Mouse (Mus musculus) stomach, embryonic 14.5 days (tissue): ENCODE measurements around the gene Plxnc1. TPM values are rescaled to one million over a fixed set of nuclear protein-coding genes. Genes with fewer than 3 reads are reported as not detected.

Source experiments
- ATAC-seq: fragments of 200-750 bp; cut with Nextera tagmentation; 2 replicates; pipeline ENCODE4 v1.8.0; 2017; ENCODE audit warnings: low read depth, moderate TSS enrichment; ENCODE audit not compliant: insufficient number of reproducible peaks, insufficient read depth, low FRiP score
- H3K27ac ChIP-seq: fragments of 300-500 bp; sonication (generic); 2 replicates; pipeline ENCODE4 v1.5.1; 2014; ENCODE audit warnings: mild to moderate bottlenecking, low read length, moderate library complexity, mixed read lengths
- H3K27me3 ChIP-seq: fragments of 300-500 bp; sonication (generic); 2 replicates; pipeline ENCODE4 v1.6.1; 2014; ENCODE audit warnings: low read length, control low read depth, mixed read lengths; ENCODE audit not compliant: control insufficient read depth, insufficient read depth
- H3K36me3 ChIP-seq: fragments of 300-500 bp; sonication (generic); 2 replicates; pipeline ENCODE4 v1.6.1; 2014; ENCODE audit warnings: mild to moderate bottlenecking, control low read depth, low read length, moderate library complexity, mixed read lengths; ENCODE audit not compliant: control insufficient read depth, insufficient read depth
- H3K4me1 ChIP-seq: fragments of 300-500 bp; sonication (generic); 2 replicates; pipeline ENCODE4 v1.6.1; 2014; ENCODE audit warnings: low read length, control low read depth, mixed read lengths; ENCODE audit not compliant: control insufficient read depth, insufficient read depth
- H3K4me2 ChIP-seq: fragments of 300-500 bp; sonication (generic); replicated peaks from 2 replicates; pipeline ENCODE4 v1.6.1; 2014; ENCODE audit warnings: low read depth, low read length, control low read depth
- H3K4me3 ChIP-seq: fragments of 300-500 bp; sonication (generic); 2 replicates; pipeline ENCODE4 v1.5.1; 2014; ENCODE audit warnings: low read depth, low read length, control low read depth
- H3K9ac ChIP-seq: fragments of 300-500 bp; sonication (generic); replicated peaks from 2 replicates; pipeline ENCODE4 v1.6.1; 2014; ENCODE audit warnings: low read depth, mild to moderate bottlenecking, control low read depth, low read length, moderate library complexity, mixed read lengths
- H3K9me3 ChIP-seq: fragments of 300-500 bp; sonication (generic); 2 replicates; pipeline ENCODE4 v1.6.1; 2016; ENCODE audit warnings: low read depth, low read length, control low read depth; ENCODE audit not compliant: control insufficient read depth
- WGBS: fragments of 180-500 bp; shearing (Covaris S2); extraction: QIAGEN DNeasy Blood & Tissue Kit; methylation state at CpG from one replicate; pipeline ENCODE4 v1.1.7; 2014; 5-methylcytosine and 5-hydroxymethylcytosine counted together
- polyA plus RNA-seq: library from polyadenylated mRNA; unstranded; fragments of >200 nt; fragmentation: Nextera tagmentation; extraction: Ambion mirVana; gene quantifications from 2 replicates; pipeline ENCODE4 v1.2.1, GENCODE M21; 2014

Plxnc1 gene
- polyA plus RNA-seq, 1 experiment from 2014 or later = 2.3 TPM

DNA sequence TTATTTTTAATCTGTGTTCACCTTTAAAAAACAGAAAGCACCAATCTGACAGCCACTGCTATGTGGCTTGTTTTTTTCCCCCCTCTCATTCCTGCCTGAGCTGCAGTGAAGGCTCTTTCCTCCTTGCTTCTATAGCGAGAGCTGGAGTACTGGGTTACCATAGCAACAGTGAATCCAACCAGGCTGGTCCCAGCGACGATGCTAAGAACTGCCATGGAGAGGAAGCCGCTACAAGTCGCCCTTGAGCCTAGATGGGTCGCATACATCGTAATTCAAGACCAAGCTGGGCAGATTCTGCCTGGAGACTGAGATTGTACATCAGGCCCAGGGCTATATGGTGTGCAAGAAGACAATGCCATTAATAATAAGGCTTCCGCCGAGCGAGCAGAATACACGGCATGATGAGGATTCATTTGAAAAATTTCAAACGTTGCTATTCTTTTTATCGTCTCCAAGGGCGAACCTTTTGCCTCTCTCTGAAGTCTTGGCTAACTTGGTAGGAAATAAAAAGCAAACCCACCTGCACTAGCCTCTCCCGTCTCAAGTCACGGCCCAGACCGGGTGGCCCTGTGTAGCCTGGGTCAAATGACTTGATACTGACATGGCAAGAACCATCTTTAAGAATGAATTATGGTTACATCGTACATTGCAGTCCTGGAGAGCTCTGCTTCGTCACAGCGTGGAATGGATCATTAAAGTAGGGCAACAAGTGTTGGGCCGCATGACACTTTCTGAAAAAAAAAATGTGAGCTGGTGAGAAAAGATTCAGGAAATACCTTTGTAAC, 38.8 kb downstream of the Plxnc1 start:
- Histone ChIP-seq H3K9me3 (no peaks in the 10 kb centered on the region), H3K36me3 (no peaks in the 10 kb centered on the region), H3K4me2 (no peak overlapping the region), H3K27me3 (no peaks in the 10 kb centered on the region), H3K9ac (no peak overlapping the region), H3K4me1 (no peaks in the 10 kb centered on the region), H3K4me3 (no peak overlapping the region), H3K27ac (no peak overlapping the region)
- WGBS = 29% methylated on average over 21 of the region's 21 CpGs
- no peak for ATAC-seq

DNA sequence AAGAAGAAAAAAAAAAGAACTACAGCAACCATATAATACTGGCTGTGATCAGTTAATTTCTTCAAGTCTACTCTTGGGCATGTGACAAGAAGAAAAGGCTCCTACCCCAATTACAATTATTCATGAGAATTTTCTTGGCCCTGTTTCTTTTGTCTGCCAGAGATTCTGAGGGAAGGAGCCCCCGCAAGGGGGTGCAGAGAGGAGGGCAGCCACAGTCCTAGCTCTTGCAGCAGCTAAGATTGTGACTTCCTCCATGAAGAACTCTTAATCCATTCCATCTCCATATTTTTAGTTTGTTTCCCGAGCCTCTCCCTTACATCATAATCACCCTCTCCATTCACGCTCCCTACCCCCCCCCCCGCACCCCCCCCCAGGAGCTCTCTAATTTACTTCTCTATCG, 39.4 kb downstream of the Plxnc1 start:
- Histone ChIP-seq H3K36me3 (no peaks in the 10 kb centered on the region), H3K4me1 (no peaks in the 10 kb centered on the region), H3K9ac (no peak overlapping the region), H3K4me3 (no peak overlapping the region), H3K27me3 (no peaks in the 10 kb centered on the region), H3K27ac (no peak overlapping the region), H3K4me2 (no peak overlapping the region), H3K9me3 (no peaks in the 10 kb centered on the region)
- ATAC-seq = no peak
- 58% methylated on average over 3 of the region's 5 CpGs for WGBS

GRCm38 (mm10) chr10:94896950-94897349, 47.7 kb downstream of the Plxnc1 start:
- WGBS = 90% methylated on average over 6 of the region's 6 CpGs
- Histone ChIP-seq H3K9ac (no peak overlapping the region), H3K27ac (no peak overlapping the region), H3K36me3 (no peaks in the 10 kb centered on the region), H3K4me1 (no peaks in the 10 kb centered on the region), H3K4me3 (no peak overlapping the region), H3K9me3 (peaks cover 4% of the 10 kb centered on the region; the same call in 1 of the 2 replicates), H3K4me2 (no peak overlapping the region), H3K27me3 (no peaks in the 10 kb centered on the region)
- no peak for ATAC-seq

DNA sequence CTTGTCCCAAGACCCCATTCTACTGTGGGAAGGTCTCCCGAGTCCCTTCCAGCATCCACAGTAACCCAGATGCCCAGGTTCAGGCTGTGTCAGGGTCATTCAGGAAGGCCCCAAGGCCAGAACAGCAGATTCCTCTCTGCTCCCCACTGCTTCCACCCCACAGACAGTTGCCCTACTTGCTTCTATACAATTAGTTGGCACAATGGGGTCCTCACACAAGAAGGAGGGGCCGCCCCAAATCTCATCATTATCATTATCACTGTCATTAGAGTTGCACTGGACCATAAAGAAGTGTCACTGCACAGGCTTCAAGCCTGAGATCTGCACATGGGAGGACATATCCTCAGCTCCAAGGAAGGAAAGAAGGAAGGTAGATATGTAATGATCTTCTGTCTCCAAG, 48.3 kb downstream of the Plxnc1 start:
- no peak for ATAC-seq

DNA sequence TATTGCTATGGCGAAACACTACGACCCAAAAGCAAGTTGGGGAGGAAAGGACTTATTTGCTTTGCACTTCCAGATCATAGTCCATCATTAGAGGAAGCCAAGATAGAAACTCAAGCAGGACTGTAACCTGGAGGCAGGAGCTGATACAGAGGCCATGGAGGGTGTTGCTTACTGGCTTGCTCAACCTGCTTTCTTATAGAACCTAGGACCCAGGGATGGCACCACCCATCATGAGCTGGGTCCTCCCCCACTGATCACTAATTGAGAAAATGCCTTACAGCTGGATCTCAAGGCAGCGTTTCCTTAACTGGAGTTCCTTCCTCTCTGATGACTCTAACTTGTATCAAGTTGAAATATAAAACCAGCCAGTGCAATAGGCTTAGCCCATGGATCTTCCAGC, 48.8 kb downstream of the Plxnc1 start:
- peaks cover 4% of the 10 kb centered on the region; the same call in 1 of the 2 replicates for H3K9me3 ChIP-seq
- no peaks in the 10 kb centered on the region for H3K4me1 ChIP-seq
- no peak overlapping the region for H3K27ac ChIP-seq
- no peak overlapping the region for H3K4me2 ChIP-seq
- H3K27me3 ChIP-seq = no peaks in the 10 kb centered on the region
- 91% methylated on average over 3 of the region's 3 CpGs for WGBS
- no peaks in the 10 kb centered on the region for H3K36me3 ChIP-seq
- no peak for ATAC-seq
- no peak overlapping the region for H3K4me3 ChIP-seq
- H3K9ac ChIP-seq = no peak overlapping the region

More for the DNA sequence above, 48.3 kb downstream of the Plxnc1 start:
- no peaks in the 10 kb centered on the region for H3K36me3 ChIP-seq
- no peaks in the 10 kb centered on the region for H3K4me1 ChIP-seq
- no peak overlapping the region for H3K4me2 ChIP-seq
- 90% methylated on average over 2 of the region's 2 CpGs for WGBS
- H3K27me3 ChIP-seq = no peaks in the 10 kb centered on the region
- H3K9ac ChIP-seq = no peak overlapping the region
- no peak overlapping the region for H3K4me3 ChIP-seq
- no peak overlapping the region for H3K27ac ChIP-seq
- H3K9me3 ChIP-seq = peaks cover 4% of the 10 kb centered on the region; the same call in 1 of the 2 replicates

GRCm38 (mm10) chr10:94889735-94890134, 54.9 kb downstream of the Plxnc1 start:
- ATAC-seq = no peak
- no peaks in the 10 kb centered on the region for H3K27me3 ChIP-seq
- H3K36me3 ChIP-seq = no peaks in the 10 kb centered on the region
- H3K27ac ChIP-seq = no peak overlapping the region
- H3K4me1 ChIP-seq = no peaks in the 10 kb centered on the region
- WGBS = 66% methylated on average over 4 of the region's 4 CpGs
- H3K9me3 ChIP-seq = peaks cover 4% of the 10 kb centered on the region; the same call in 1 of the 2 replicates
- H3K4me2 ChIP-seq = no peak overlapping the region
- H3K4me3 ChIP-seq = no peak overlapping the region
- no peak overlapping the region for H3K9ac ChIP-seq

DNA sequence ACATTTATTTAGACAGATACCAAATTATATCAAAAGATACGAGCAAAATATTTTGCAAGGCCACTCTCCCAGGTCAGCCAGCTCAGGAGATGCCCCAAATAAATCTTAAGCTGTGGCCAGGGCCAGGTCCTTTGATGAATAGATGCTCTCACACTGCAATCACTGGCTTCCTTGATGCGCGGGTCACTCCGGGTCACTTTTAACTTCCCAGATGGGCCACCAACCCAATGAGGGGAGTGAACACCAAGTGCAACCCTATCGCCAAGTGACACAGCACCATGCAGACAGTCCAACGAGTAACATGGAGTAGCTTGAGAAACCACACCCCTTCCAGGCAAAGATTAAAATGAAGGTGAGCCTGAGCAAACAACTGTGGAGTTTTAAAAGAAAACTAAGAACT, 61.4 kb downstream of the Plxnc1 start:
- Histone ChIP-seq H3K9me3 (no peaks in the 10 kb centered on the region), H3K9ac (no peak overlapping the region), H3K27me3 (no peaks in the 10 kb centered on the region), H3K4me2 (no peak overlapping the region), H3K27ac (no peak overlapping the region), H3K4me3 (no peak overlapping the region), H3K4me1 (no peaks in the 10 kb centered on the region), H3K36me3 (no peaks in the 10 kb centered on the region)
- ATAC-seq = no peak
- WGBS = 74% methylated on average over 6 of the region's 6 CpGs

DNA sequence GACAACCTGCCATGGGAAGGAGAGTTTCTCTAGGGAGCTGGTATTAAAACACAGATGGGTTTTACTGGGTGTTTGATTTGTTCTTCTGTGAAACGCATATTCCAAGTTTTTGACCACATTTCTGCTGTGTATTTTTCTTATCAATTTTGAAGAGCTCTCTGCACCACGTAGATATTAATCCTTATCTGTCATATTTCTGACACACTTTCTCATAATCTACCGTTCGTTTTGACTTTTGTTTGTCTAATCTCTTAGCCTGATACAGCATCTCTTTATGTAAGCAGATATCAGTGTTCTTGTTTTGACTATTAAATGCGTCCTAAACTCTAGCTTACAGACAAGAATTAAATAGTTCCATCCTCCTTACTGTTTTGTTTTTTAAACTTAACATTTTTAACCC, 73.1 kb downstream of the Plxnc1 start:
- H3K36me3 ChIP-seq = no peaks in the 10 kb centered on the region
- H3K9me3 ChIP-seq = no peaks in the 10 kb centered on the region
- H3K4me2 ChIP-seq = no peak overlapping the region
- no peak overlapping the region for H3K9ac ChIP-seq
- H3K27me3 ChIP-seq = no peaks in the 10 kb centered on the region
- H3K4me3 ChIP-seq = no peak overlapping the region
- no peak overlapping the region for H3K27ac ChIP-seq
- WGBS = 85% methylated on average over 5 of the region's 5 CpGs
- H3K4me1 ChIP-seq = 0 out of 2 replicates have a peak, but pooled peaks cover 5% of the 10 kb centered on the region
- ATAC-seq = no peak

GRCm38 (mm10) chr10:94871102-94871501, 73.5 kb downstream of the Plxnc1 start:
- whole genome bisulfite sequencing = 81% methylated on average over 7 of the region's 7 CpGs
- Histone ChIP-seq H3K27me3 (no peaks in the 10 kb centered on the region), H3K4me3 (no peak overlapping the region), H3K4me1 (0 out of 2 replicates have a peak, but pooled peaks cover 5% of the 10 kb centered on the region), H3K4me2 (no peak overlapping the region), H3K9ac (no peak overlapping the region), H3K9me3 (no peaks in the 10 kb centered on the region), H3K36me3 (no peaks in the 10 kb centered on the region), H3K27ac (no peak overlapping the region)
- no peak for ATAC-seq
